Mouse (Mus musculus): ENCODE data around the gene Mink1. TPM values are rescaled to one million over a fixed set of nuclear protein-coding genes. Genes with fewer than 3 reads are reported as not detected.
A peak's percentile ranks its signal among the peaks of the same experiment; 100 is the strongest.
"Not testable (repeated sequence)": the region's sequence is repeated elsewhere in the genome, so short reads cannot be mapped to it uniquely, and the experiment has no call there.

Gene Mink1
- 10 to 100 TPM; 44.8 to 46.3 TPM for total RNA-seq (2021)
- long read RNA-seq, experiment 1, full-length matches to known transcripts, result 4 of 21 reads
- long read RNA-seq, experiment 1, partial matches to known transcripts, result 10 of 21 reads
- long read RNA-seq, experiment 1, other reads (novel, unspliced or antisense), result 7 of 21 reads
- long read RNA-seq, experiment 2, full-length matches to known transcripts, result 10 of 42 reads
- long read RNA-seq, experiment 2, partial matches to known transcripts, result 10 of 42 reads
- long read RNA-seq, experiment 2, other reads (novel, unspliced or antisense), result 22 of 42 reads

DNA sequence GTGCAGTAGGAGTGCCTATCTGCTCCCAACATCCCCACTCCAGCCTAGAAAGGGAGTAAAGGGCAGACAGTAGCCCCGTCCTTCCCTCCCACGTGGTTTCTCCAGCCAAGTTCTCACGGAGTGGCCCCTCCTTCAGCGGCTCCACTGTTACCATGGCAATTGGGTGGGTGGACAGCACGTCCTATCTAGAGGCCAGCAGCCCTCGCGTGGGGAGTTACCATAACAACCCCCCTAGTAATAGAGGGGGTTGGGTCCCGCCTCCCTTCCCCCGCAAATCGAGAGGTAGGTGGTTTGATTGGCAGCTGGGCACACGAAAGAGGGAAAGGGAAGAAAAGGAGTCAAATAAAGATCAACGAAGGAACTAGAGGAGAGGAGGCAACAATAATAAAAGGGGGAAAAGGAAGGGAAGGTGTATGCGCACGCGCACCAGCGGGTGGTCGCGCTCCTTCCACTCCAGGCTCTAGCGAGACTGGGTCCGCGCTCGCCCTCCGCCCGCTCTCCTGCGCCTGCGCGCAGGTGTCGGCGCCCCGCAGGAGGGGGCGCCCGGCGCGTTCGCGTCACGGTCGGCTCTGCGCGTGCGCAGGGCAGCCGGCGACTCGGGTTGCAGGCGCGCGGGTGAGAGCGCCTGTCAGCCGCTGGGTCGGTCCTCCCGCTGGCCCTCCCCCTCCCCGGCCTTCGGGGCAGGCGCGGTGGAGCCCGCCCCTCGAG is at the start of gene Mink1:
Gene Mink1, plus strand, starts transcription at position 595 of the 708 bp plus-strand sequence.
- peak; percentile 82 to 88 for DNase-seq (ENCODE audit: low spot score in 2 of 2)

DNA sequence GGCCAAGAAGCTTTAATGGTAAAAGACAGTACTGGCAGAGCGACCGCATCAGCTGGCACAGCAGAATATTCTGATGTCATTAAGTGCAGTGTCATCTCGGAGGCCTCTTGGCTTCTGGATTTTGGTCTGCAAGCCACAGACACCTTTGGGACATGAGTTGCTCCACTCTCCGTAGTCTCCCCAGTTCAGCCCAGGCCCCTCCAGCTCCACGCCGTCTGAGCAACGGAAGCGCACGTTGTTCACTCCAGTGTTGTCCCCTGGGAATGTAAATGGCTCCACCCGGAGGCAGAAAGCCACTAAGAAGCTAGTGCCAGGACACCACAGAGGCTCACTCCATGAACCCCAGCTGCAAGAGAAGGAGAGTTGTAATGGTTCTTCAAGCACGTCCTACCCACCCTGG is 49.2 kb upstream of the Mink1 start:
- peak in 1 of 2 experiments; percentile 36 for DNase-seq (ENCODE audit: low spot score in 2 of 2)

DNA sequence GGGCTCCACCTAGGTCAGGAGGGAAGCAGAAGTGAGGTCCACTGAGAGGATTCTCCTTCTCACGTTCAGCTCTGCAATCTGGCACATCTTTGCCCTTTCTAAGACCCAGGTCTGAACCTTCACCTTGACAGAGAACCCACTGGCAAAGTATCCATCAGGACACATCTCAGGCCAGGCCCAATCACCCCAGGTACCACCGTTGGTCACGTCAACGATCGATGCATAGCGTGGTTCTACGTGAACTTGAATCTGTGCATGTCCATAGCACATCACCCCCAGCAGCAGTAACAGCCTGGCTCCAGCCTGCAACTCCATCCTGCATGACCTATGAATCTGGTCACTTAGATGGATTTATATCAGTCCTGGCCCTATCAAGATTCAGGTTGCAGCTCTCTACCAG is 48.4 kb upstream of the Mink1 start, which contains the start of gene Vmo1:
Gene Vmo1, minus strand, starts transcription at position 329 of the 400 bp plus-strand sequence.
- DNase-seq (ENCODE audit: low spot score in 2 of 2), result no peak

DNA sequence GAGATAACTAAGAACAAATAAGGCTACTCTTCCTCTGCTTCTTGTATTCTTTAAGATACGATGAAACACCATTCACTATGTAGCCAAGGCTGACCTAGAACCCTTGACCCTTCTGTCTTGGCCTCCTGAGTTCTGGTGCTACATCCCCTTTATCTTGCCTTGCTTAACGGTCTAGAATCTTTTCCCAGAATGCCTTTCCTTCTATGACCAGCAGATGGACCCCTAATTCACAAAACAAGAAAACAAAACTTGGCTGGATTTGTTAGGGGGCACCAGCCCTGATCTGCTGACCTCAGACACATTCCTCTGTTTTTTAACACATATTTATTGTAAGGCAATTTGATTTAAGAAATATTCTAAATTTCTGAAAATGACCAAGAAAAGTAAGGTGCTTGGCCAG is 46.3 kb upstream of the Mink1 start:
- no peak for DNase-seq (ENCODE audit: low spot score in 2 of 2)

DNA sequence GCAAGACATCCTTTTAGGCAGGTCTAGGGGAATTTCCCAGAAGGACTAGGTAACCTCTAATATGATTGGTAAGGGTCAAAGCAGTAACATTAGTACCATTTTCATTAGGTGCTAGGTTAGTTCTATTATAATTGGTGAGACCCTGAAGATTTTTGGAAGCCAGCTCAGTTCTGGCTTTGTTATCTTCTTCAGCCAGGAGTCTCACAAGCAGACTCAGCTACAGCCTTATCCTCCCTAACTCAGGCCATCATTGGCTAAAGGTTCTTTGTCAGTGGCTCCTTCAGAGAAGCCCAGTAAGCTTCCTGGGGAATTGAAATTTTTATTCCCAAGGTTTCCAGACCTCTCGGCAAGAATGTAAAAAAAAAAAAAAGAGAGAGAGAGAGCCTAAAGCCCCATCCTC is 44.2 kb upstream of the Mink1 start:
- DNase-seq (ENCODE audit: low spot score in 2 of 2), result no peak

DNA sequence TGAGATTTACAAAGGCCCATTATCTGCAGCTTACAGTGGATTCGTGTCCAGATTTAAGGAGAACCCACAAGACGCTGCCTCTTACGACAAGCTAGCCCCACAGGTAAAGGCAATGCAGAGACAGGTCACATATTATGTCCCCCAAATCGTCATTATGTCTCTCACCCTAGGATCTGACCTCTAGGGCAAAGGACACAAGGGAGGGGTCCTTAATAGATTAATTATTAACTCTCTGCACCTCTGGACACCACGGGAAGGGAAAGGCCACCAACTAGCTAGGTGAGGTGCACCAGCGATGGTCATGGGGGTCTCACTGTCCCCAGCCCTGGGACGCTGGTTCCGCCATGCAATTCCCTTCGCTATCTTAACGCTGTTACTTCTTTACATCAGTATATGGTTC is 43.8 kb upstream of the Mink1 start, which contains the start of gene Gltpd2:
Gene Gltpd2, plus strand, starts transcription at position 274 of the 400 bp plus-strand sequence.
- no peak for DNase-seq (ENCODE audit: low spot score in 2 of 2)

DNA sequence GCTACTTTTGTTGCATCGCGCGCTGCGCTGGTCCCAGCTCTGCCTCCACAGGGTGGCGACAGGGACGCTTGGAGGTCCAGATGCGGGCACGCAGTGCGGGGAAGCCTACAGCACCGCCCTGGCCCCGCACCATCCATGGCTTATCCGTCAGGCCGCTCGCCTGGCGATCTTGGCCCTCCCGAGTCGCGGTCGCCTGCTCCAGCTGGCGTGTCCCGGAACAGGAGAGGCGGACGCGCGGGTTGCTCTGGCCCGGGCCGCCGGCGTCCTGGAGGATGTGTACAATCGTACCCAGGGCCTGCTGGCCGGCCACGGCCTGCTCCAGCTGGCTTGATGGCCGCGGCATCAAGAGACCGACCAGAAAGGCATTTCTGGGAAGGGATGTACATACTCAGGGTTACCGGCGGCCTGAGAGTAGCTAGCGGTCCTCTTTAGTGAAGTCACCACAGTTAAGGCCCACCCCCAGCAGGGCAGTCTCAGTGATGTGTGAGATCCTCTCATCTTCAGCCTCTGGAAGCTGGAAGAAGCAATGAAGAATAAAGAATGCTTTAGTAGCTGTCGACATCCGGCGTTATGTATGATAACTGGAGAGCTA is 42.4 kb upstream of the Mink1 start:
- peak; percentile 41 to 57 for DNase-seq (ENCODE audit: low spot score in 2 of 2)

DNA sequence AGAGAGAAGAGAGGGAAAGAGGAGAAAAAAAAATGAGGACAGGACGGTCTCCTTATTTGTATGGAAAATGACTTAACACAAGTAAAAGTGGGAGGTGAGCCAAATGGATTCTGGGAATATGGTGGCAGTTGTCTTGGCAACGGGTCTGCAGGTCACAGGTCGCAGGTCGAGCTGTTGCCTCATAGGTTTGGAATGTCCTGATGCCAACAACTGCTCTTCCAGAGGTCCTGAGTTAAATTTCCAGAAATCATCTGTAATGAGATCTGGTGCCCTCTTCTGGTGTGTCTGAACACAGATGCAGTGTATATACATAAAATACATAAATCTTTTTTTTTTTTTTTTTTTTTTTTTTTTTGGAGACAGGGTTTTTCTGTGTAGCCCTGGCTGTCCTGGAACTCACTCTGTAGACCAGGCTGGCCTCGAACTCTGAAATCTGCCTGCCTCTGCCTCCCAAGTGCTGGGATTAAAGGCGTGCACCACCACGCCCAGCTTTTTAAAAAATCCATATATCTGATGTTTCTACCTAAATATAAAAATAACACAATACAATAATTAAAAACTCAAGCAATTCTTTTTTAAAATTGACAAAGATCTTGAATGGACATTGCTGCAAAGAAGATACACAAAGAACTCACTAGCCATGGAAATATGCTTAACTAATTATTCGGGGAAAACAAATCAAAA is 39.2 kb upstream of the Mink1 start:
- DNase-seq (ENCODE audit: low spot score in 2 of 2), result not testable (repeated sequence)

DNA sequence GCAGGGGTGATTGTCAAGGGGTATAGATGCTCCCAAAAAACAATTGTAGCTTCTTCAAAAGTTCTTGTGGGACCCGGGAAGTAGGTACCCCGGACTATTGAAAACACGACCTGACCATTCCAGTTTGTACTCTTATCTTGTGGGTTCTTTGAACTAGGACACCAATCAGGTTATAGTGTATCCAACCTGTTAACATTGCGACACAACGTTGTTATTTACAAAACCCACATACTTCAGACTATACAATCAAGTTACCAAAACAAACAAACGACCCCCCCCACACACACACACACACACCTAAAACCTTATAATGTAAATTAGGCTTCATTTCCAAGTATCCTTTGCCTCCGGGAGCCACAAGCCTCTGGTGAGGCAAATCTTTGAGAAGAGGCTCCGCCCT is 37.9 kb upstream of the Mink1 start:
- DNase-seq (ENCODE audit: low spot score in 2 of 2), result no peak

DNA sequence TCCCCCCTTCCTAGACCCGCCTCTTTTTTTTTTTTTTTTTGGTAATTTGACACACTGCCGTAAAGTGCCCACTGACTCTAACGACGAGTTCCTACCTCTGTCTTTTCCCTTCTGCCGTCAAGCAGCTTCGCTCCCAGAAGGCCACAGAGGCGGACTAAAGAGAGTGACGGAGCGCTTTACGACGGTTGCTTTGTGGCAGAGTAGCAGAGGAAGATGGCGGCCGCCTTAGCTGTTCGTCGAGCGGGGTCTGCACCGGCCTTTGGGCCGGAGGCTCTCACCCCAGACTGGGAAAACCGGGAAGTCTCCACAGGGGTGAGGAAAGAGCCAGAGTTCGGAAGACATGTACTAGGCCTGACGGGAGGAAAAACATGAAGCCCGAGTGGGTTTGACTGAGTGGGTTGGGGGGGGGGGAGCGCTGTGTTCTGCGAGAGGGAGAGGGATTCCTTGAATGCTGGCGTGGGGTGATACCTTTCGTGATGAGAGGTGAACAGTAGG is 37.5 kb upstream of the Mink1 start, which contains the start of gene Psmb6:
Gene Psmb6, plus strand, starts transcription at position 184 of the 495 bp plus-strand sequence.
- peak; percentile 55 to 84 for DNase-seq (ENCODE audit: low spot score in 2 of 2)

DNA sequence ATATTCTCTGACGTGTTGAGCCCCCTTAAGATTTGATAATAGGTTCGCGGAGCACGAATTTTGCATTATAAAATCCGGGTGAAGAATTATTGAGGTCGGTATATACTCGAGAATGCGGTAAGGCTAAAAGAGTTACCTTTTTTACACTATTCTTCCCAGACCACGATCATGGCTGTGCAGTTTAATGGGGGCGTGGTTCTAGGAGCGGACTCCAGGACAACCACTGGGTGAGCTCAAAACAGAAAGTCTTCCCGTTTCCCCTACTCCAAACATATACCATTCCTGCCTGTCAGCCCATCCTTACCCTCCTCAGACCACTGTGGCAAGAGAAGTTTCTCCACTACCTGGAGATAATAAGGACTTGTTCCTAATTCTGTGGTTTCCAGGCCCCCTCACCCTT is 37.0 kb upstream of the Mink1 start:
- DNase-seq (ENCODE audit: low spot score in 2 of 2), result no peak

DNA sequence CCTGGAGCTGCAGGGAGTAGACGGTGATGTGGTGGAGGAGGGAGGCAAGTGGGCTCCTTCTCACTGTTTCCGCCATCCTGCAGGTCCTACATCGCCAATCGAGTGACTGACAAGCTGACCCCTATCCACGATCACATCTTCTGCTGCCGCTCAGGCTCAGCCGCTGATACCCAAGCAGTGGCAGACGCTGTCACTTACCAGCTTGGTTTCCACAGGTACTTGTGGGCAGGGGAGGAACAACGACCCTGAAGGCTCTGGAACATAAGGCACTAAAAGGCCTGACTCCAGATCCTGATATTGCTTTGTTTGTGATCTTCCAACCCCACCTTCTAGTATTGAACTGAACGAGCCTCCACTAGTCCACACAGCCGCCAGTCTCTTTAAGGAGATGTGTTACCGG is 36.5 kb upstream of the Mink1 start:
- DNase-seq (ENCODE audit: low spot score in 2 of 2), result no peak

DNA sequence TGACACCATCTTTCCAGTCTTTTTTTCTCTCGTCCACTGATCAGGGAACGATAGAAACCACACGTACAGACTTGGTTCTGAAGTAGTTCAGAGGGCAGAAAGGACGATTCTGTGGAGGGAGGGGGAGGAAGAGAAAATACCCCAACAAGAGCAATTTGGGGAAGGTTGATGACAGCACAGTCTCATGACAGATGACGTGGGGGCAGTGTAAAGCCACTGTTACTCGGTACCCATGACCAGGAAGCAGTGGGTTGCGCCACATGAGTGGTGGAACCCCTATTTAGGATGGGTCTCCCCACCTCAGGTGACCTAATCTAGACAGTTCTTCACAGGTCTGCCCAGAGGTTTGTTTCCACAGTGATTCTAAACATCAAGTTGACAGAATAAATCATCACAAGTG is 34.1 kb upstream of the Mink1 start:
- DNase-seq (ENCODE audit: low spot score in 2 of 2), result no peak

DNA sequence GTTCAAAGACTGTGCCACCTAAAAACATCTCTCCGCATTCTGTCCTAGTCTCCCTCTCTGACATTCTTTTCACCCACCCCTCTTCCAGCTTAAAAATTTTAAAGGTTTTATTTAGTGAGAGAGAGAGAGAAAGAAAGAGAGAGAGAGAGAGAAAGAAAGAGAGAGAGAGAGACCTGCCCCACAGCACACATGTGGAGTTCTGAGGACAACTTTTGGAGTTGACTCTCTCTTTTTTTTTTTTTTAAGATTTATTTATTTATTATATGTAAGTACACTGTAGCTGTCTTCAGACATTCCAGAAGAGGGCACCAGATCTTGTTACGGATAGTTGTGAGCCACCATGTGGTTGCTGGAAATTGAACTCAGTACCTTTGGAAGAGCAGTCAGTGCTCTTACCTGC is 31.6 kb upstream of the Mink1 start:
- not testable (repeated sequence) for DNase-seq (ENCODE audit: low spot score in 2 of 2)

DNA sequence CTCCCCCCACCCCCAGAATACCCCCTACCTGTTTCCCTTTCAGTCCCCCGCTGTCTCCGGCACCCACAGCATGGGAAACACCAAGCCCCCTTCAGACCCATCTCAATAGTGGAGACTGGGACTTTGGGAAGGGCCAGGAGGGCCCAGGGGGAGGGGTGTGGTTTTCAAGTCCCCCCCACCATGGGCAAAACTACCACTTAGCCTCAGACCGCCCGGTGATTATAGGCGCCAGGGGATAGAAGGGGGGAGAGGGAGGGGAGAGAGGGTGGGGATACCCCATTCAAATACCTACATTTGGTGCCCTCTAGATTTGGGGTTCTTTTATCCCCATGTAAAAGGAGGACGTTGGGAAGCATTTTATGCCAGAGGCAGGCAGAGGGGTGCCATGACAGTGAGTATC is 29.8 kb upstream of the Mink1 start, which contains the start of gene Gm40193:
Gene Gm40193, minus strand, starts transcription at position 101 of the 400 bp plus-strand sequence.
- DNase-seq (ENCODE audit: low spot score in 2 of 2), result no peak

DNA sequence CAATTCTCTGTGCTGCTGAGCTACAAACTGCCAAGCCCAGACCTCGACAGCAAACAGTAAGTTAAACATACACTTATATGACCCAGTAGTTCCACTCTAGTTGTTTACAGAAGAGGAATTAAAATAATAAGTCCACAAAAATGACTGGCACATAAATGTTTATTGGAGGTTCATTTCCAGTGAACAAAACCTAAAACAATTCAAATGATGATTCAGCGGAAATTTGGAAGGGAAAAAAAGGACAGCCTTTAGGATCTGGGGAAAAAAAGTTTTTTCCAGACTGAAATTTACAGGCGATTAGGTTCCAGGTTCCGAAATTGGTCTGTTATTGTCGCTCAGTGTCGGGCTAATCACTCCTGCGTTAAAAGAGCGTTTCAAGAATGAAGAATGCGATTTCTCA is 23.3 kb upstream of the Mink1 start:
- no peak for DNase-seq (ENCODE audit: low spot score in 2 of 2)

DNA sequence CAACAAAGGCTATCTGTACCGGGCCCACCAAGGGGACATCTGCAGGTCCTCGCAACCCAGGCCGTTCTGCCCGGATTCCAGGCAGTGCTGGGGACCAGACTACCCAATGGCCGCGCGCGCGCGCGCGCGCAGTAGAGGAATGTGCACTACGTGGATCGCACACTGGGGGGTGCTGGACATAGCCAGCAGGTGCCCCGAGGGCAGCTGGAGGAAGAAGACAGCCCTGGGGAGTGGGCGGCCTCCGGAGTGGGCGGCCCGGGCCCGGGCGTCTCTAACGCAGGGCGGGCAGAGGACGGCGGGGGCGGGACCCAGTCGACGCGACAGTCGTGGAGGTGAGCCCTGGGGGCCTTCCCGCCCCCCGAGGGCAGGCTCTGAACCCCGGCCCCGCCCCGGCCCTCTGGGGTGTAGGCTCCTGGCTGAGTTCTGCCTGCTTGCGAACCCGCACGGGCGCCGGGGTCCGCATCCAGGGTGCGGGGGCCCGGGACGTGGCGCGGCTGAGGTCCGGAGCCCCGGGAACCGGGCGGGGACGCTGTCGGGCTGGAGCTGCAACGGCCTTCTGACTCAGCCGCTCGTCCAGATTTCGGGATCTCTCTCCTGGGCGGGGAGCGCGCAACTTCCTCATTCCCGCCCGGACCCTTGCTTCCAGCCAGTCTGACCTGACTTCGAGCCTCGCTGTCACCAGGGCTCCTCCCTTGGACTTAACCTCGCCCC is 22.6 kb upstream of the Mink1 start, which contains the start of gene Pld2:
Gene Pld2, plus strand, starts transcription at position 188 of the 711 bp plus-strand sequence.
- peak; percentile 72 to 87 for DNase-seq (ENCODE audit: low spot score in 2 of 2)

DNA sequence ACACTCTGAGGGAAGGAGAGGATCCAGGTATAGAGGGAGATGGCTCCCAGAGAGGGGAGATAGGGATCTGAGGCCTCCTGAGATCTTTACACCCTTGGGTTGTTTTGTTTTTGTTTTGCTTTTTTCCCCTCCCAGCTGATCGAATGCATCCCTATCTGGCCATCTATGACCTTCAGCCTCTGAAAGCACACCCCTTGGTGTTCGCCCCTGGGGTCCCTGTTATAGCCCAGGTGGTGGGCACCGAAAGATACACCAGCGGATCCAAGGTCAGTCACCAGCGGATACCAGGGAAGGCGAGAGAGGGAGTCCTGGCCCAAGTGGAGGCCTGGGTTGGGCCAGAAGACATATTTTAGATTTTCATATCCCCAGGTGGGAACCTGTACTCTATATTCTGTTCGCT is 21.8 kb upstream of the Mink1 start:
- no peak for DNase-seq (ENCODE audit: low spot score in 2 of 2)

DNA sequence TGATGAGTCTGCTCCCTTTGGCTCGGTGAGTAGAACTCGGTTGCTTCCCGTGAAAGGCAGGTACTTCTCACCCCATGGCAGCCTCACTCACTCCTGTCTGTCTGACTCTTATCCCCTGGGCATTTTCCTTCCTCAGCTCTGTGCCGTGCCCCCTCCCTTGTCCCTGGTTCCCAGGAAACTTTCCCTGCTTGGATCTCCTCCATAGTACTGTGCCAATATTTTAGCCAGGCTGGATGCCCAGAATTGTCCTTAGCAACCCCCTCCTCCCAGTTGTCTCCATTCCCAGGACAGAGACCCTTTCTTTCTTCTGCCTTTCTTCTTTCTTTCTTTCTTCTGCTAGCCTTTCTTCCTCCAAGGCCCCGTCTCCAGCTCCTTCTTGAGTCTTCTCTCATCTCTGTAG is 21.3 kb upstream of the Mink1 start:
- no peak for DNase-seq (ENCODE audit: low spot score in 2 of 2)

DNA sequence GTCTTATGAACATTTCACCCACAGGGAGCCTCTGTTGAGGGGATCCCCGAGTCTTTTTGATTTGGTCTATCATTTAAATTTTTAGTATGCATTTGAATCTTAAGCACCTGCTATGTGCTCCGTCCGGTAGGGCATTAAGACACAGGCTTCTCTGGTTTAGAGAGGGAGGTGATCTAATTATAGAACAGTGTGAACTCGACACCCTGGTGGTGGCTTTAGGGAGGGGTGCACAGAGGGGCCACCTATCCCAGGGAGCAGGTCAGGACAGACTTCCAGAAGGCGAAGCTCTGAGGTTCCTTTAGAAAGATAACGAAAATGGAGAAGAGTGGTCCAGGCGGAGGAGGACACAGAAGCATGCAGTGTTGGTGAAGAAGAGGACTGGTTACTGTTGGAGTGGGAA is 18.2 kb upstream of the Mink1 start:
- no peak for DNase-seq (ENCODE audit: low spot score in 2 of 2)

DNA sequence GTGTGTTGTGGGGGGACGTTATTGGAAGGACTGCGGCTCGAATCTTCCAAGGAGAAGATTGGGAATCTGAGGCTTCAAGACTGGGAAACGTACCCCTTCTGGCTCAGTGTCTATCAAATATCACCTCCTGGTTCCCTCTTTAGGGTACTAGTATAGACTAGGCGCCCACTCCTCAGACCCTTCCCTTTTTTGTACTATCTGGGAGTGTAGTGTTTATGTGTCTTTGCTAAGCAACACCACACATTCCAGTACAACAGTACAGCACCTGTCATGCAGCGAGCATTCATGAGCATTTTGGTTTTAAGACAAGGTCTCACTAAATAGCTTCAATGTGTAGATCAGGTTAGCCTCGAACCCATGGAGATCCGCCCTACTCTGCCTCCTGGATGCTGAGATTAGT is 11.2 kb upstream of the Mink1 start:
- DNase-seq (ENCODE audit: low spot score in 2 of 2), result no peak
